Mouse (Mus musculus): ENCODE data around the gene Adamtsl2. TPM values are rescaled to one million over a fixed set of nuclear protein-coding genes. Genes with fewer than 3 reads are reported as not detected.
A peak's percentile ranks its signal among the peaks of the same experiment; 100 is the strongest.

Adamtsl2 gene
- total RNA-seq, 2 experiments from 2014 or later: 19.1 to 26.8 TPM

GRCm38 (mm10) chr2:27071978-27072377 lies 7.2 kb upstream of the Adamtsl2 start, which contains the start of gene Mymk:
TSS of gene Mymk (minus strand) at chr2:27072179.
- intact Hi-C loops (cut with DNase I): loop anchor here (2.0 to 10.0 kb wide), 2 partner anchors 25 to 163 kb away; no protein-coding TSS in a partner anchor
- DNase-seq (ENCODE audit: low spot score): no peak

DNA sequence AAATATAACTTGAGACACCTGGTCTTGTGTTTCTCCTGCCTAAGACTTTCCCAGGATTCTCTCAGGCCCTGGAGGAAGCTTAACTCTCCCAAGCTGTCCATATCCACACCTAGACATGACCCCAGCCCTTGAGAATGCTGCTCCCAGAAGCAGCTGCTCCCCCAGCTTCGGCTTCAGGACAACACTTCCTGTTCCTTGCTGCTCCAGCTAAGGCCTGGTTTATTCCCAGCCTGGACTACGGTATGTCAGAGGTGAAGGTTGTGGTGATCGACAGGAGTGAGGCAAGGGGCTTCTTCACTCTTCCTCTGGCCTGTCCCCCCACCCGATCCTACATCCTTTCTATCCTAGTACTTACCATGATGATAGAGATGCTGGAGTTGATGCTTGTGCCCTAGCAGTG lies 5.8 kb upstream of the Adamtsl2 start:
- intact Hi-C loops (cut with DNase I): loop anchor here (10.0 kb wide), 1 partner anchor 161 kb away; no protein-coding TSS in a partner anchor
- no peak for DNase-seq (ENCODE audit: low spot score)

DNA sequence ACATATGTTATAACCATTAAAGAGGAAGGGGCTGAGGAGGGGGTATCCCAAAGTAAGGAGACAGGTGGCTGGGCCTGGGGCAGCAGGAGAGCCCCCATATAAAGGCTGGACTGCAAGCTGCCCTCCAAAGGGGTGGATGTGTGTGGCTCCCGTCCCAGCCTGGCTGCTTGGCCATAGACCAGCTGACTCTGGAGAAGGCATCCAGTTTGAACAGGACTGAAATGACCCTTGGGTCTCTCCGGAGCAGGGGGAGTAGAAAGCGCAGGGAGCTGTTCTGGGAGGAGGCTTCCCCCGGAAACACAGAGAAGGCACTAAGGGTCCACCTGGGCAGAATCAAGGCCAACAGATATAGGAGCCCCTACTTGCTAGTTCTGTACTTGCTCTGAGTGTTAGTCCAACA lies 4.4 kb upstream of the Adamtsl2 start:
- intact Hi-C loops (cut with DNase I): loop anchor here (5.0 to 10.0 kb wide), 2 partner anchors 47 to 160 kb away; no protein-coding TSS in a partner anchor
- DNase-seq (ENCODE audit: low spot score): no peak

DNA sequence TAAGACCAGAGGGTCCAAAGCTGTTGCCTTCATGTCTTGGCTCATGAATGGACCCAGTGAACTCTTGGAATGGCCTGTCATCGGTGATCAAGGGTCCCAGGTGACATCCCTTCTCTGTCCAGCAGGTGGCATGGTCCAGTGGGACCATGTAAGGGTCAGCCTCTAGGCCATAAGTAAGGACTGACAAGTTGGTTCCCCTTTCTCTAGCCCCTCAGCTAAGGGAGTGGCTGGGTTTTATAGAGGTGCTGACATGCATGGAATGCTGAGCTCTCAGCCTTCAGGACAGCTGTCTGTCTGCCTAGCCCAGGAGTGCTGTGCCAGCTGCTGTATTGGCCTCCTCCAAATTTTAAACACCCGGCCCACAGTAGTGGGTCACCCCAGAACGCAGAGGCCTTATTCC lies 3.7 kb upstream of the Adamtsl2 start:
- no peak for DNase-seq (ENCODE audit: low spot score)
- intact Hi-C loops (cut with DNase I): loop anchor here (5.0 to 10.0 kb wide), 2 partner anchors 47 to 159 kb away; no protein-coding TSS in a partner anchor

GRCm38 (mm10) chr2:27077655-27078244 lies 1.4 kb upstream of the Adamtsl2 start:
- no peak for DNase-seq (ENCODE audit: low spot score)
- intact Hi-C loops (cut with DNase I): loop anchor here (5.0 to 10.0 kb wide), 2 partner anchors 45 to 157 kb away; no protein-coding TSS in a partner anchor

DNA sequence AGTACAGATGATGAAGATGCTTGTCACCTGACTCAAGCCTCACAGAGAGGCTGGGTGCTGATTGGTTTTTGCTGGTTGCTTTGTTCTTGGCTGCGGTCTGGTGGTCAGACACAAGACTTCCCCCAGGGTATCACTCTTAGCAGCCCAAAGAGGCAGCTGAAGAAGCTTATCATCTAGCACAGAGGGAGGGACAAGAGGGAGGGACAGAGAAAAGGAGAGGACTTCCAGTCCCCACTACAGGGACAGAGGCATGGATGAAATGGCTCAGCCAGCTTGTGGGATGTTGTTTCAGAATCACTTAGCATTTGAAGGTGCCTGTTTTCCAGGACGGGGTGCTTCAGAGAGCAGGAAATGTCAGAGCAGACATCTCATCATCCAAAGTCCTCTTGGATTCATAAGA lies 867 bp upstream of the Adamtsl2 start:
- DNase-seq (ENCODE audit: low spot score): no peak
- intact Hi-C loops (cut with DNase I): loop anchor here (5.0 to 10.0 kb wide), 2 partner anchors 44 to 156 kb away; no protein-coding TSS in a partner anchor

DNA sequence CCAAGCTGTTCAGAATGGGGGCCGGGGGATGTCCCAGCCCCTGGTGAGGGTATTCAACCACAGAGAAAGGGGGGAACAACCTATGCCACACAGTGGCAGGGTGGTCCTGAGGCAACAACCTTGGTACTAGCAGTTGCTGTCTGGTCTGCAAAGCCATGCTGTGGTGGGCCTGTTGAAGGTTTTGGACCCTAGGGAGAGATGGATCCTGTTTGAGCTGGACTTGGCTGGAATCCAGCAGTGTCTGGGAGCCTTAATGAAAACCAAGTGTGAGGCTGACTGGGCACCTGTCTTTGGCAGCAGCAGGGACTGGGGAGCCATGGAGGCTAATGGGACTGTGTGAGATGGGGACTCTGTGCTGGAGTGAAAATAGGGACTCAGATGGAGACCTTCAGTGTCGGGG lies 470 bp downstream of the Adamtsl2 start:
- DNase-seq (ENCODE audit: low spot score): no peak

GRCm38 (mm10) chr2:27083761-27084475 lies 4.7 kb downstream of the Adamtsl2 start:
- DNase-seq (ENCODE audit: low spot score): no peak
- intact Hi-C loops (cut with DNase I): no loop called here

More for the DNA sequence above, 470 bp downstream of the Adamtsl2 start:
- intact Hi-C loops (cut with DNase I): loop anchor here (5.0 to 10.0 kb wide), 2 partner anchors 43 to 155 kb away; no protein-coding TSS in a partner anchor

GRCm38 (mm10) chr2:27084963-27085362 lies 5.8 kb downstream of the Adamtsl2 start:
- intact Hi-C loops (cut with DNase I): no loop called here

GRCm38 (mm10) chr2:27085801-27086200 lies 6.6 kb downstream of the Adamtsl2 start:
- intact Hi-C loops (cut with DNase I): no loop called here
- no peak for DNase-seq (ENCODE audit: low spot score)

More at GRCm38 (mm10) chr2:27084963-27085362, 5.8 kb downstream of the Adamtsl2 start:
- no peak for DNase-seq (ENCODE audit: low spot score)

GRCm38 (mm10) chr2:27086483-27087010 lies 7.4 kb downstream of the Adamtsl2 start:
- intact Hi-C loops (cut with DNase I): no loop called here
- no peak for DNase-seq (ENCODE audit: low spot score)

GRCm38 (mm10) chr2:27087581-27087980 lies 8.4 kb downstream of the Adamtsl2 start:
- no peak for DNase-seq (ENCODE audit: low spot score)
- intact Hi-C loops (cut with DNase I): no loop called here

DNA sequence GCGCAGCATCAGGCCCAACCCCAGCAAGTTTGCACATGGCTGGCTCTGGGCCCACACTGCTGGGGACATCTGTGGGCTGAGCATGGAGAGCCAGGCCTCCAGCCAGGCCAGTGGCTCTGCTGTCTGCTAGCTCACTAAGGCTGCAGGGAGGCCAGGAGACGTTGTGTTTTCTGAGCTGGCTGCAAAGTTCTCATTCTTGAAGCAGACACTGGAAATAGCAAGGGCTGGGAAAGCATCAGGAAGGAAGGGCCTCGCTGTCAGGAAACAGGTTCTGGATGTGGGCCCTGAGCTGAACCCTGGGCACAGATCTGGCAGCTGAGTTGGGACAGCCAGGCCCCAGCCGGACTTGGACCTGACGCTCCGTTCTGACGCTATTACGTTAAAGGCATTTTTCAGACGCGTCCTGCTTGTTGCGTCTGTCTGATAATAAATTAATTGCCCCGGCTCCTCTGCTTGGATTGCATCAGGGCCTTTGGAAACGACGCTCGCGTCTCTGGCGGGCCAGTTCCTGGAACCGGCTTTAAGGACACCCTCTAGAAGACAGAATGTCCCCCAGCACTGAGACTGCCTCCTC lies 9.0 kb downstream of the Adamtsl2 start:
- intact Hi-C loops (cut with DNase I): no loop called here
- peak; percentile 78 for DNase-seq (ENCODE audit: low spot score)

GRCm38 (mm10) chr2:27088700-27089099 lies 9.5 kb downstream of the Adamtsl2 start:
- DNase-seq (ENCODE audit: low spot score): no peak
- intact Hi-C loops (cut with DNase I): no loop called here

- no peak for DNase-seq (ENCODE audit: low spot score)
Observed at GRCm38 (mm10) chr2:27089238-27089637, 10.1 kb downstream of the Adamtsl2 start.

GRCm38 (mm10) chr2:27095178-27095577 lies 16.0 kb downstream of the Adamtsl2 start:
- DNase-seq (ENCODE audit: low spot score): no peak
- intact Hi-C loops (cut with DNase I): no loop called here

More at GRCm38 (mm10) chr2:27089238-27089637, 10.1 kb downstream of the Adamtsl2 start:
- intact Hi-C loops (cut with DNase I): no loop called here

DNA sequence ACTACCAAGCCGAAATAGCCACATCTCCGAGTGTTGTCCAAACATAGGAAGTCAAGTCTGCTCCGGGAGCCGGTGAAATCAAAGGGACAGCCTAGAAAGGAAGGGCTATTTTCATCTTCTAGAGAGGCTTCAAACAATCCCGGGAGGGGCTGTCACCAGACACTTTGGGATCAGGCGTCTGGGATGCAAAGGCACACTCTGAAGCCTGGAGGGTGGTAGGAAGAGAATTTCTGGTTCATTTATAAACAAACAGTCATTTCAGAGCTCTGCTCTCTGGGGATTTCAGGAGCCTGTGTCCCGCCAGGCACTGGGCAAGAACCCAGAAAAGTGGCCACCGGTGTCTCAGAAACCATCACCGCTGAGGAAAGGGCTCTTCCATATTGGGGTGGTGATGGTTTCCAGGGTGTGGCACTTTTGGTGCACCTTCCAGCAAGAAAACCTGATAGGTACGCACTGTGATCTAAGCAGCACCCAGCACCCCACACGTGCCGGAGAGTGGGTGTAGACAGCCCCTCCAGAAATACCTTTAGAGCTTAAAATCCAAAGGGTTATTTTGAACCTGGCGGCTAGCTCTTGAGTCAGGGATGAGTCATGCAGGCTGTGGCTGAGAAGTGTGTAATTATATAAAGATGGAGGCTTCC lies 17.3 kb downstream of the Adamtsl2 start:
- intact Hi-C loops (cut with DNase I): no loop called here
- DNase-seq (ENCODE audit: low spot score): no peak

- intact Hi-C loops (cut with DNase I): no loop called here
- DNase-seq (ENCODE audit: low spot score): no peak
Observed at GRCm38 (mm10) chr2:27097241-27097656, 18.1 kb downstream of the Adamtsl2 start.

DNA sequence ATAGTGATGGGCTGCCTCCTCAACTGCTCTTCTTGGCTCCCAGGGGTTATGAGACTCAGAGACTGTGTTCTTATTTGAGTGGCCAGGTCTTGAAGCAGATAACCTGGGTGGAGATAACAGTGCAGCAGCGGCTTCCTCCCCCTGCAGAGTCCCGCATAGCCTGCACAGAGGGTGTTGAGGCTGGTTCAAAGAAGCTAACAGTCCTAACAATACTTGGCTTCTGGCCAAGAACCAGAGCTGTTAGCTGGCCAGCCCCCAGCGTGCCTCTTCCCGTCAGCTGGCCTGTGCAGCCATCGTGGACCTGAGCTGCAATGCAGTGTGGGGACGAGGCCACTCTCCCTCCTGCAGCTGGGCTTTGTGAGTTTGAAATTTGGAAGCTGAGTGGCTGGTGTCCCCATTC lies 18.6 kb downstream of the Adamtsl2 start:
- peak; percentile 49 for DNase-seq (ENCODE audit: low spot score)
- intact Hi-C loops (cut with DNase I): no loop called here

DNA sequence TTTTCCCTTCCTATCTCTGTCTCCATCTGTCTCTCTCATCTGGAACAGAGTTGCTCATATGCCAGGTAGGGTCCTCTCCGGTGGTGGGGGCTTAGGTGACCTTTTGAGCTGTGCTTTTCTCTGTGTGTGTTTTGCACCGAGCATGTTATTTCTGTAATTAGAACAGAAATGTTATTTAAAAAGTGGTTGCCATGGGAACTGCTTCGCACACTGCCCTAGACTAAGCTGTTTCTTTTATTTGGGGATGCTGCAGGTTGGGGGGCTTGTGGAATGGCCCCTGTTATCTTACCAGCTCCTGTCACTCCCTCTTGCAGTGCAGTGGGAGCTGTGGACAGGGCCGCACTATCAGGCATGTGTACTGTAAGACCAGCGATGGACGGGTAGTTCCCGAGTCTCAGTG lies 24.4 kb downstream of the Adamtsl2 start:
- DNase-seq (ENCODE audit: low spot score): no peak
- intact Hi-C loops (cut with DNase I): no loop called here

Measured in heart, postnatal 25 days (tissue).